12 mouse cellular contexts compared by ENCODE assay signal in the genomic region with DNA sequence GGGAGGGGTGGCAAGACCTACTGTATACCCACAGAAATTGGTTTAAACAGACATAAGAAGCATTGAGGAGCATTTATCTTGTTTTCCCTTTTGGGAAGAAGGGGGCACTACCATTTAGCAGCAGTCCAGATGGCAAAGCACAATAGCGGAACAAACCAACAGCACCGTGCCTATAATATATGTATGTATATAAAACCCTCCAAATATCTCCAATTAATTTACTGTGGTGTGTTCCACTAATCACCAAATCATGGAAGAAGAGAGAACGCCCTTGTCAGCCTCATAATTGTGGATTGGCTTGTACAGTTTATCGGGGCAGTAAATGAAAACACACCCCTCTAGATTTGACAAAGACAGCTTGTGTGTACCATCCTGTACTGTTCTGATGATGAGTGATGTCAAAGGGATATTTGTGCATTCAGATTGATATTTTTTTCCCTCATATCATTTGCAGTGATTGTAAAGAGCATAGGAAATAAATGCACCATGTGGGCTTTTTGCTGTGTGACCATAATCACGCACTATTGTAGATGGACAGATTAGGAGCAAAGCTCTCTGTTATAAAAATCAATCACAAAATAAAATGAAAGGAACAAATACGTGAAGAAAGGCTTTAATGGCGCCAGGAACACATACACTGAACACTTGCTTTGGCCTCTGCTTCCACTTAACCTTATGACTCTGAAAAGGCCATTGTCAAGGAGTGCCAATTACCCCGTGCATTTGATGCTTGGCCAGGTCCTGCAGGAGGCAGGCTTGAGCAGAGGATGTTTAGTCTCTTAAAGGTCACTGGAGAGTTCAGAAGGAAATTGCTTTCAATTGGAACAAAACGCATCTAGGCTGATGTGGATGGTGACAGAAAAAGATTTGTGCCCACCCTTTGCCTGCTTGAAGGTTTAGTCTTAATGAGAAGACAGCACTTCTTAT.
DNase-seq lines count a peak whose midpoint lies in the region; ATAC-seq and TF ChIP-seq lines count a peak whose summit lies in the region.
"Had no signal": no experiment of that assay in that cellular context is flagged by ENCODE, and none has a peak within 500 bp of the region (broad histone marks: within the 10 kb centered on the region; RNA-seq: fewer than 3 reads in every experiment).

No protein-coding gene starts in this region.

- DNase-seq in NIH3T3 (ENCODE audit: low read depth): peak; percentile 9
- peak; percentile 48 for DNase-seq in ZHBTc4 (ENCODE audit: low read depth, low spot score)
- peak; percentile 31 for DNase-seq in hindbrain, embryonic 11.5 days (ENCODE audit: low spot score)
- no peak for DNase-seq in ovary, postnatal 10 days (ENCODE audit: low spot score)
- no peak for DNase-seq in thymus, adult 2 months
- DNase-seq: cerebellum, adult 11-12 months; gastrocnemius, postnatal 25 days; heart, postnatal 36 days; liver, postnatal 0 days had no signal

- no peaks in the 10 kb centered on the region for H3K36me3 ChIP-seq in hindbrain, embryonic 11.5 days (ENCODE audit: control insufficient read depth, insufficient read depth, low read length)
- H3K36me3 ChIP-seq in midbrain, embryonic 15.5 days (replicated peaks): no peaks in the 10 kb centered on the region
- no peaks in the 10 kb centered on the region for H3K36me3 ChIP-seq in thymus, adult 2 months (ENCODE audit: control insufficient read depth, insufficient read depth, low read length)
- H3K36me3 ChIP-seq: kidney, embryonic 15.5 days had no signal

- peaks cover 8% of the 10 kb centered on the region; the same call in 1 of the 2 replicates for H3K27me3 ChIP-seq in hindbrain, embryonic 11.5 days (ENCODE audit: control insufficient read depth, insufficient read depth, low read length)
- H3K27me3 ChIP-seq in midbrain, embryonic 15.5 days (replicated peaks): no peaks in the 10 kb centered on the region
- H3K27me3 ChIP-seq in thymus, adult 2 months (ENCODE audit: control insufficient read depth, insufficient read depth, low read length): no peaks in the 10 kb centered on the region
- H3K27me3 ChIP-seq: kidney, embryonic 15.5 days had no signal

- peak; percentile 64 for ATAC-seq in hindbrain, embryonic 11.5 days (ENCODE audit: low FRiP score)
- ATAC-seq in midbrain, embryonic 15.5 days (replicated peaks): peak; percentile 66
- ATAC-seq in frontal cortex, adult (ENCODE audit: low TSS enrichment): no peak
- ATAC-seq: liver, postnatal 0 days had no signal

- H3K9ac ChIP-seq in hindbrain, embryonic 11.5 days (ENCODE audit: low read depth, low read length): no peak overlapping the region
- H3K9ac ChIP-seq in midbrain, embryonic 15.5 days: no peak overlapping the region
- H3K9ac ChIP-seq: kidney, embryonic 15.5 days; liver, postnatal 0 days had no signal

- no peaks in the 10 kb centered on the region for H3K9me3 ChIP-seq in hindbrain, embryonic 11.5 days (ENCODE audit: control insufficient read depth, low read length)
- H3K9me3 ChIP-seq in midbrain, embryonic 15.5 days: no peaks in the 10 kb centered on the region
- H3K9me3 ChIP-seq: kidney, embryonic 15.5 days had no signal

- H3K4me2 ChIP-seq in hindbrain, embryonic 11.5 days (replicated peaks; ENCODE audit: low read depth, low read length): no peak overlapping the region
- H3K4me2 ChIP-seq in midbrain, embryonic 15.5 days: 0 out of 2 replicates have a peak overlapping the region, but pooled peaks have one; percentile 22
- H3K4me2 ChIP-seq: kidney, embryonic 15.5 days had no signal

- WGBS in hindbrain, embryonic 11.5 days: 69% methylated on average over 9 of the region's 9 CpGs
- WGBS in midbrain, embryonic 15.5 days: 47% methylated on average over 9 of the region's 9 CpGs
- WGBS in thymus, adult 2 months: 93% methylated on average over 9 of the region's 9 CpGs

- no peak for TF ChIP-seq POLR2A in thymus, adult 2 months (IDR thresholded peaks at IDR 0.05; ENCODE audit: control insufficient read depth, extremely low read depth, insufficient read depth, low read length, poor library complexity)

- peak overlapping the region; percentile 77 for H3K27ac ChIP-seq in hindbrain, embryonic 11.5 days (ENCODE audit: low read depth, low read length)
- H3K27ac ChIP-seq in midbrain, embryonic 15.5 days: peak overlapping the region; percentile 71
- no peak overlapping the region for H3K27ac ChIP-seq in thymus, adult 2 months (ENCODE audit: control insufficient read depth, insufficient read depth, low read length)
- H3K27ac ChIP-seq: kidney, embryonic 15.5 days had no signal

- TF ChIP-seq CTCF in thymus, adult 2 months (IDR thresholded peaks at IDR 0.05; ENCODE audit: borderline replicate concordance, control insufficient read depth, extremely low read depth, insufficient read depth, low read length, poor library complexity): no peak

- no peak overlapping the region for H3K4me3 ChIP-seq in hindbrain, embryonic 11.5 days (ENCODE audit: low read depth, low read length)
- no peak overlapping the region for H3K4me3 ChIP-seq in midbrain, embryonic 15.5 days
- H3K4me3 ChIP-seq in thymus, adult 2 months (ENCODE audit: control insufficient read depth, insufficient read depth, low read length): no peak overlapping the region
- H3K4me3 ChIP-seq: kidney, embryonic 15.5 days had no signal

- no peaks in the 10 kb centered on the region for H3K4me1 ChIP-seq in hindbrain, embryonic 11.5 days (replicated peaks; ENCODE audit: control insufficient read depth, insufficient read depth, low read length)
- H3K4me1 ChIP-seq in midbrain, embryonic 15.5 days: peaks cover 12% of the 10 kb centered on the region
- H3K4me1 ChIP-seq in thymus, adult 2 months (replicated peaks; ENCODE audit: control insufficient read depth, insufficient read depth, low read length): no peaks in the 10 kb centered on the region
- H3K4me1 ChIP-seq: kidney, embryonic 15.5 days had no signal

Comparison
In these comparisons a context has a peak if more than half of its experiments do, and no peak if none do; other contexts are left out.
1. DNase-seq: peak in NIH3T3 (single experiment), ZHBTc4 (single experiment) and hindbrain, embryonic 11.5 days (single experiment); none in ovary, postnatal 10 days (single experiment) and thymus, adult 2 months (single experiment).